Mouse (Mus musculus): ENCODE data around the gene Plac9a.

GRCm38 (mm10) chr14:25866384-25866783 lies 36.5 kb downstream of the Plac9a start:
- TF ChIP-seq GATA1 (IDR thresholded peaks at IDR 0.05; ENCODE audit: borderline replicate concordance, low read length) = no peak
- TF ChIP-seq FLI1 (IDR thresholded peaks at IDR 0.05; ENCODE audit: low read length) = no peak

Measured in megakaryocyte, embryonic 14.5 days (primary cell).